Mouse (Mus musculus) limb, embryonic 10.5 days (tissue): ENCODE results near the gene Tpr. TPM values are rescaled to one million over a fixed set of nuclear protein-coding genes. Genes with fewer than 3 reads are reported as not detected.
A peak's percentile ranks its signal among the peaks of the same experiment; 100 is the strongest.

Experiments used
- DNase-seq: peaks from one replicate; pipeline ENCODE4 v3.0.0-alpha.2; 2017; ENCODE audit warnings: low spot score
- H3K27ac ChIP-seq: fragments of 300-500 bp; sonication (generic); 2 replicates; pipeline ENCODE4 v1.5.1; 2016; ENCODE audit warnings: mild to moderate bottlenecking
- H3K27me3 ChIP-seq: fragments of 300-500 bp; sonication (generic); 2 replicates; pipeline ENCODE4 v1.6.1; 2016; ENCODE audit warnings: low read depth, mild to moderate bottlenecking; ENCODE audit not compliant: poor library complexity, severe bottlenecking
- H3K36me3 ChIP-seq: fragments of 300-500 bp; sonication (generic); 2 replicates; pipeline ENCODE4 v1.6.1; 2016; ENCODE audit warnings: mild to moderate bottlenecking, moderate library complexity
- H3K4me1 ChIP-seq: fragments of 300-500 bp; sonication (generic); 2 replicates; pipeline ENCODE4 v1.6.1; 2016
- H3K4me3 ChIP-seq: fragments of 300-500 bp; sonication (generic); 2 replicates; pipeline ENCODE4 v1.5.1; 2016; ENCODE audit warnings: mild to moderate bottlenecking, moderate library complexity
- H3K9me3 ChIP-seq: fragments of 300-500 bp; sonication (generic); replicated peaks from 2 replicates; pipeline ENCODE4 v1.6.1; 2016; ENCODE audit warnings: mild to moderate bottlenecking
- WGBS: fragments of 180-500 bp; shearing (Covaris S2); methylation state at CpG from one replicate; pipeline ENCODE4 v1.1.7; 2016; 5-methylcytosine and 5-hydroxymethylcytosine counted together
- polyA plus RNA-seq: library from polyadenylated mRNA; unstranded; fragments of >200 nt; fragmentation: Nextera tagmentation; extraction: Ambion mirVana; gene quantifications from 2 replicates; pipeline ENCODE4 v1.2.1, GENCODE M21; 2016

Gene Tpr
- 168 and 183 TPM in 2 replicates for polyA plus RNA-seq

GRCm38 (mm10) chr1:150392638-150393487 lies at the start of gene Tpr, which contains the start of gene Odr4:
Gene Tpr, plus strand, starts transcription at chr1:150392838.
Gene Odr4, minus strand, starts transcription at chr1:150393080.
- H3K27me3 ChIP-seq, result no peaks in the 10 kb centered on the region
- DNase-seq, result peak; percentile 97
- under 1% methylated on average over 76 of the region's 76 CpGs for WGBS
- peaks cover 48% of the 10 kb centered on the region for H3K36me3 ChIP-seq
- H3K4me3 ChIP-seq, result peak within 1 kb of the TSS; percentile 82
- H3K27ac ChIP-seq, result peak within 1 kb of the TSS; percentile 93
- peaks cover 9% of the 10 kb centered on the region for H3K4me1 ChIP-seq
- H3K9me3 ChIP-seq, result no peaks in the 10 kb centered on the region

- H3K4me3 ChIP-seq, result no peak overlapping the region
- H3K36me3 ChIP-seq, result peaks cover 36% of the 10 kb centered on the region
- H3K4me1 ChIP-seq, result no peaks in the 10 kb centered on the region
- no peak overlapping the region for H3K27ac ChIP-seq
- H3K9me3 ChIP-seq, result no peaks in the 10 kb centered on the region
- DNase-seq, result no peak
- H3K27me3 ChIP-seq, result no peaks in the 10 kb centered on the region
- WGBS, result 94% methylated on average over 1 of the region's 1 CpGs
Observed at GRCm38 (mm10) chr1:150360864-150361263, 31.8 kb upstream of the Tpr start.

- DNase-seq, result no peak
- Histone ChIP-seq H3K9me3 (no peaks in the 10 kb centered on the region), H3K27ac (no peak overlapping the region), H3K27me3 (no peaks in the 10 kb centered on the region), H3K4me1 (no peaks in the 10 kb centered on the region), H3K4me3 (no peak overlapping the region), H3K36me3 (peaks cover 17% of the 10 kb centered on the region)
- WGBS, result 89% methylated on average over 3 of the region's 3 CpGs
Observed at GRCm38 (mm10) chr1:150372895-150373294, 19.7 kb upstream of the Tpr start.

- no peak for DNase-seq
- Histone ChIP-seq H3K4me3 (no peak overlapping the region), H3K36me3 (peaks cover 19% of the 10 kb centered on the region), H3K27ac (no peak overlapping the region), H3K4me1 (no peaks in the 10 kb centered on the region), H3K27me3 (no peaks in the 10 kb centered on the region), H3K9me3 (no peaks in the 10 kb centered on the region)
- 96% methylated on average over 2 of the region's 2 CpGs for WGBS
Observed at GRCm38 (mm10) chr1:150374247-150374646, 18.4 kb upstream of the Tpr start.

- no peaks in the 10 kb centered on the region for H3K27me3 ChIP-seq
- H3K4me1 ChIP-seq, result no peaks in the 10 kb centered on the region
- H3K27ac ChIP-seq, result no peak overlapping the region
- no peak overlapping the region for H3K4me3 ChIP-seq
- 92% methylated on average over 4 of the region's 4 CpGs for WGBS
- peaks cover 47% of the 10 kb centered on the region for H3K36me3 ChIP-seq
- DNase-seq, result no peak
- no peaks in the 10 kb centered on the region for H3K9me3 ChIP-seq
Observed at GRCm38 (mm10) chr1:150384138-150384537, 8.5 kb upstream of the Tpr start.

- 94% methylated on average over 9 of the region's 9 CpGs for WGBS
- peaks cover 51% of the 10 kb centered on the region for H3K36me3 ChIP-seq
- no peak for DNase-seq
- H3K27me3 ChIP-seq, result no peaks in the 10 kb centered on the region
- no peaks in the 10 kb centered on the region for H3K9me3 ChIP-seq
- peaks cover 4% of the 10 kb centered on the region for H3K4me1 ChIP-seq
- no peak overlapping the region for H3K4me3 ChIP-seq
- H3K27ac ChIP-seq, result no peak overlapping the region
Observed at GRCm38 (mm10) chr1:150387572-150387971, 5.1 kb upstream of the Tpr start.

- H3K4me3 ChIP-seq, result no peak overlapping the region
- peaks cover 9% of the 10 kb centered on the region for H3K4me1 ChIP-seq
- no peaks in the 10 kb centered on the region for H3K9me3 ChIP-seq
- 91% methylated on average over 6 of the region's 6 CpGs for WGBS
- H3K27ac ChIP-seq, result no peak overlapping the region
- DNase-seq, result no peak
- H3K27me3 ChIP-seq, result no peaks in the 10 kb centered on the region
- H3K36me3 ChIP-seq, result peaks cover 43% of the 10 kb centered on the region
Observed at GRCm38 (mm10) chr1:150389390-150390129, 3.1 kb upstream of the Tpr start.

GRCm38 (mm10) chr1:150391931-150392637 lies 554 bp upstream of the Tpr start:
- peak overlapping the region; percentile 82 for H3K4me3 ChIP-seq
- no peak for DNase-seq

GRCm38 (mm10) chr1:150393488-150393852 lies 832 bp downstream of the Tpr start:
- no peak for DNase-seq
- no peaks in the 10 kb centered on the region for H3K9me3 ChIP-seq
- no peaks in the 10 kb centered on the region for H3K27me3 ChIP-seq
- H3K4me1 ChIP-seq, result peaks cover 9% of the 10 kb centered on the region
- H3K4me3 ChIP-seq, result peak overlapping the region; percentile 82
- peak overlapping the region; percentile 93 for H3K27ac ChIP-seq
- WGBS, result 0% methylated on average over 27 of the region's 27 CpGs
- H3K36me3 ChIP-seq, result peaks cover 48% of the 10 kb centered on the region

More at GRCm38 (mm10) chr1:150391931-150392637, 554 bp upstream of the Tpr start:
- peak overlapping the region; percentile 93 for H3K27ac ChIP-seq
- H3K36me3 ChIP-seq, result peaks cover 48% of the 10 kb centered on the region
- WGBS, result 25% methylated on average over 11 of the region's 11 CpGs
- H3K9me3 ChIP-seq, result no peaks in the 10 kb centered on the region
- no peaks in the 10 kb centered on the region for H3K27me3 ChIP-seq
- peaks cover 9% of the 10 kb centered on the region for H3K4me1 ChIP-seq

- Histone ChIP-seq H3K9me3 (no peaks in the 10 kb centered on the region), H3K4me3 (no peak overlapping the region), H3K36me3 (peaks cover 61% of the 10 kb centered on the region), H3K27ac (no peak overlapping the region), H3K27me3 (no peaks in the 10 kb centered on the region), H3K4me1 (peaks cover 9% of the 10 kb centered on the region)
- DNase-seq, result no peak
- 91% methylated on average over 3 of the region's 3 CpGs for WGBS
Observed at GRCm38 (mm10) chr1:150396001-150396400, 3.4 kb downstream of the Tpr start.

- WGBS, result 91% methylated on average over 3 of the region's 3 CpGs
- Histone ChIP-seq H3K27me3 (no peaks in the 10 kb centered on the region), H3K27ac (no peak overlapping the region), H3K4me3 (no peak overlapping the region), H3K36me3 (peaks cover 98% of the 10 kb centered on the region), H3K4me1 (no peaks in the 10 kb centered on the region), H3K9me3 (no peaks in the 10 kb centered on the region)
- DNase-seq, result no peak
Observed at GRCm38 (mm10) chr1:150403914-150404313, 11.3 kb downstream of the Tpr start.

GRCm38 (mm10) chr1:150404555-150404954 lies 11.9 kb downstream of the Tpr start:
- Histone ChIP-seq H3K9me3 (no peaks in the 10 kb centered on the region), H3K4me1 (no peaks in the 10 kb centered on the region), H3K27ac (no peak overlapping the region), H3K36me3 (peaks cover 98% of the 10 kb centered on the region), H3K27me3 (no peaks in the 10 kb centered on the region), H3K4me3 (no peak overlapping the region)
- whole genome bisulfite sequencing, result 95% methylated on average over 3 of the region's 3 CpGs
- no peak for DNase-seq
